Mouse (Mus musculus) megakaryocyte, embryonic 14.5 days (primary cell): ENCODE results near the gene Pcnt.

Experiments used
- FLI1 ChIP-seq: IDR thresholded peaks from 2 replicates; pipeline ENCODE4 v1.6.1; 2012; ENCODE audit warnings: low read length, inconsistent platforms, mixed read lengths
- GATA1 ChIP-seq: IDR thresholded peaks from 3 replicates; pipeline ENCODE4 v1.6.1; 2012; ENCODE audit warnings: mixed read lengths, low read length, inconsistent platforms, borderline replicate concordance

DNA sequence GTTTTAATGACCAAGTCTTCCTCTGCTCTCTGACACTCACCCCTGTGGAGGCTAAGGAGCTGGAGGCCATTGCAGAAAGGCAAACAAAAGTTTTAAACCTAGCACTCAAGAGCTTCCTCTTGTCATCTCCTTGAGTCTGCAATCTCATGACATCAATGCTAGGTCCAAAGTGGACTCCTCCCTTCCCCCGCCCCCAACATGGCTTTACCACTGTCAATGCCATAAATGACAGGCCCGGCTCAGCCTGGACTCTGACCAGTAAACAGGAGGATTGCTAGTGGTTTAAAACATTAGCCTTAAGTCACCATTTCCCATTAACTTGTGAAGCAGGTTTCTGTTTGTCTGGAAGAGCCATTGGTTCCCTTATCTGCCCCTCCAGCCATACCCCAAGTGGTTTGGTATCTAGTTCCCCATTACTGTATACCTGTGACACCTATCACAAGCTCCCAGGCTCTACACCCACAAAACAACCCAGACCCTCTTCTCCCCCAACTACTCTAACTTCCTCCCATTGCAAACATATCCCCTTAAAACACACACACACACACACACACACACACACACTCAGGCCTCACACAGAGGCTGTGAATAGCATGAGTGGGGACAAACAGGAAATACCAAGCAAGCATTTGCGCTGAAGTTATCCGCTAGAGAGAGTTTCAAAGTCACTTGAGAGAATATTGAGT, 3.6 kb upstream of the Pcnt start:
- TF ChIP-seq GATA1 (no peak), FLI1 (no peak)
